Mouse (Mus musculus): ENCODE measurements at regions not wholly inside any gene's neighbourhood (a gene's known extent, or its start where the extent isn't known, plus 50 kb on each side); places are given as distances from the start of the nearest gene placed in this dataset.

DNA sequence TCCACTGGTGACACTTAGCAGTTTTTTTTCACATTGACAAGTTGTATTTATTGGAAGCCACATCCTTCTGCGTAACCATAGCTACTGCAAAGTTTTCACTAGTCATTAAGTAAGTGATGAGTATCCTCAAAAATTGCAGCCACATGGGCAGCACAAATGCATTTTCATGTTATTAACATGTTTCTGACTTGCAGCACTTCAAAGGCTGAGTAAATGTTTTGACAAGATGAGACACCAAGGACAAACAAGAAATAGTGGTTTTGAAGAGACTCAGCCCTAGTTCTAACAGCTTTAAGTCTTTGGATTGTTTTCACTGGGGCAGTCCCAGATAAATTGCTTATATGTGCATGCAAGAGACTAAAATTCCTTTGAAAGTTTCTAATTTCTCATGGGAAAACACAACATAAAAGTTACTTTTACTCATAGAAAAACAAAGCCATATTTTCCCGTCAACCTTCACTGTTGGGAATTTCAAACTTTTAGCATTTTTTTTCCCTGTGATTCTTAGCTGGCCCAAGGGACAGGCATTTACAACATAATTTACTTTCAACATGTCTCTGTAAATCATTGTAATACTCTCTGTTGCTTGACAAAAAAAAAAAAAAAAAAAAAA is 787.5 kb upstream of the Zeb2 start:
- TF ChIP-seq KAT2A (conservative IDR thresholded peaks at IDR 0.05; ENCODE audit: low read depth, low read length) (no peak), USF2 (IDR thresholded peaks at IDR 0.05; ENCODE audit: borderline replicate concordance in 1 of 2, insufficient read depth in 1 of 2, low read depth in 1 of 2, low read length in 2 of 2) (no peak), GATA1 (IDR thresholded peaks at IDR 0.05; ENCODE audit: low read depth, low read length) (no peak), CTCF (IDR thresholded peaks at IDR 0.05 in 2 of 3, conservative IDR thresholded peaks at IDR 0.05 in 1 of 3; ENCODE audit: control insufficient read depth in 1 of 3, insufficient read depth in 1 of 3, low read depth in 2 of 3, low read length in 3 of 3, poor library complexity in 1 of 3, severe bottlenecking in 1 of 3) (no peak)
